Mouse (Mus musculus): ENCODE data around the gene B3galnt2. TPM values are rescaled to one million over a fixed set of nuclear protein-coding genes. Genes with fewer than 3 reads are reported as not detected.
"Not testable (repeated sequence)": the region's sequence is repeated elsewhere in the genome, so short reads cannot be mapped to it uniquely, and the experiment has no call there.

B3galnt2 gene
- polyA plus RNA-seq, 1 experiment from 2014 or later: 23.4 TPM

DNA sequence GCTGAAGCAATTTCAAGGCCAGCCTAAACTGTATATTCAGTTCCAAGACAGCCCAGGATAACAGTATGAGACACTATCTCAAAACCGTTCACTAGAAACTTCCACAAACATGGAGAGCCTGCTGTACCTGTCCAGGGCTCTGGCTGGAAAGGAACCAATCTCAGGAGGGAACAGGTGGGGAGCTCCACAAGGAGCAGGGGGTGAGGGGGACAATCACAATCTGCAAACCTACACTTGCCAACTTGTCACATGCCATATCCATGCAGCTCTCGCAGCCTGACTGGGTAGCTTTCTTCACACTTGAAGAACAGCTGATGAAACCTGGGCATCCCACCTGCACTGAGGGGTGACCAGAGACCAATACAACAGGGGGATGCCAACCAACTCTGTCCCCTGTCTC, 59.7 kb downstream of the B3galnt2 start:
- 98% methylated on average over 2 of the region's 2 CpGs for WGBS
- Histone ChIP-seq H3K27ac (no peak overlapping the region), H3K4me2 (no peak overlapping the region), H3K9ac (no peak overlapping the region), H3K4me3 (no peak overlapping the region), H3K4me1 (no peaks in the 10 kb centered on the region), H3K9me3 (no peaks in the 10 kb centered on the region), H3K27me3 (replicated peaks) (no peaks in the 10 kb centered on the region), H3K36me3 (replicated peaks) (peaks cover 15% of the 10 kb centered on the region; the same call in 1 of the 2 replicates)
- no peak for ATAC-seq (replicated peaks)

DNA sequence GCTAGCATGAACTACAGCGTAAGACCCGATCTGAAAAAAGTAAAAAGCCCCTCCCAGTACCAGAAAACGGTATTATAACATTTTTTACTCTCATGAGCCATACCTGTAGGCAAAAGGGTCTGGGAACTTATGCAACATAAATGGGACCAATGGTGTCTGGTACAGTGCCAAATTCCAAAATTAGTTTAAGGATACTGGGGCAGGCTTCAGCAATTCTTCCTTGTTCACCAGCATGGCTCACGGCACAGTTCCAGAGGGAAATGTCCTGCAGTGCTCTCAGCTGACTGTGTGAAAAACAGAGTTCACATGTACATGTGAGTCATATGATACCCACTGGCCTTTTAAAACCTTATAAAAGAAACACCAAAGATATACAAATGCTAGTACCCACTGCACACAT, 60.3 kb downstream of the B3galnt2 start:
- ATAC-seq (replicated peaks): no peak
- H3K27me3 ChIP-seq (replicated peaks): no peaks in the 10 kb centered on the region
- peaks cover 18% of the 10 kb centered on the region; the same call in 1 of the 2 replicates for H3K36me3 ChIP-seq (replicated peaks)
- H3K9me3 ChIP-seq: no peaks in the 10 kb centered on the region
- no peak overlapping the region for H3K9ac ChIP-seq
- 95% methylated on average over 4 of the region's 4 CpGs for WGBS
- H3K27ac ChIP-seq: no peak overlapping the region
- no peak overlapping the region for H3K4me3 ChIP-seq
- no peak overlapping the region for H3K4me2 ChIP-seq
- no peaks in the 10 kb centered on the region for H3K4me1 ChIP-seq

DNA sequence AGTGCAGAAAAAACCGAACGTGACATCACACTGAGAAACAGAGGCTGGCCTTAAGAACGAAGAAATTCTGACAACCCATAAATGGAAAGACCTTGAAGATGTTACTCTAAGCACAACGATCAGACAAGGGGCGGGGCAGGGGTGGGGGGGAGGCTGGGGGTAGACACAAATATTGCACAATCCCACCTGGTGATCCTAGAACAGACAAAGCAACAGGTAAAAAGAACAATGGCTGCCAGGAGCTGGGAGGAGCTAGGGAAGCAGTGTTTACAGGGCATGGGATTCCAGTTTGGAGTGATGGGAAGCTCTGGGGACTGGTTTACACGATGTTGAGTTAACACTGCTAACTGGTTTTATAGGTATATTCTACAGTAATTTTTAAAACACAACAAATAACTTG, 61.3 kb downstream of the B3galnt2 start:
- no peak overlapping the region for H3K4me2 ChIP-seq
- no peak overlapping the region for H3K27ac ChIP-seq
- H3K36me3 ChIP-seq (replicated peaks): peaks cover 21% of the 10 kb centered on the region; the same call in 1 of the 2 replicates
- no peak overlapping the region for H3K9ac ChIP-seq
- H3K9me3 ChIP-seq: no peaks in the 10 kb centered on the region
- no peak overlapping the region for H3K4me3 ChIP-seq
- no peaks in the 10 kb centered on the region for H3K27me3 ChIP-seq (replicated peaks)
- no peaks in the 10 kb centered on the region for H3K4me1 ChIP-seq
- no peak for ATAC-seq (replicated peaks)
- WGBS: 94% methylated on average over 6 of the region's 6 CpGs

DNA sequence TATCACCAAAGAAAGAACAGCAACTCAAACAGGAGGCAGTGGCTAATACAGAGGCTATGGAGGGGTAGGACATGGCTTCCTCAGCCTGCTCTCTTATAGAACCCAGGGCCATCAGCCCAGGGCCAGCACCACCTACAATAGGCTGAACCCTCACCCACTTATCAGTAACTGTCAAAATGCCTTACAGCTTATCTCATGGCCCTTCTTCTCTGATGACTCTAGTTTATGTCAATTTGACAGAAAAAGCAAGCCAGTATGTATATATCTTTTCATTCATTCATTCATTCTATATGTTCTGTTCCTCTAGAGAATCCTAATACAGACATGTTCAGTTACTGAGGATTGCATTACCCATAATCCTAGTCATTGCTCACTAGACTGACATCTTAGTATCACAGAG, 64.0 kb downstream of the B3galnt2 start:
- H3K4me2 ChIP-seq: no peak overlapping the region
- H3K9me3 ChIP-seq: no peaks in the 10 kb centered on the region
- ATAC-seq (replicated peaks): no peak
- no peaks in the 10 kb centered on the region for H3K4me1 ChIP-seq
- no peak overlapping the region for H3K27ac ChIP-seq
- no peak overlapping the region for H3K4me3 ChIP-seq
- peaks cover 21% of the 10 kb centered on the region; the same call in 1 of the 2 replicates for H3K36me3 ChIP-seq (replicated peaks)
- no peaks in the 10 kb centered on the region for H3K27me3 ChIP-seq (replicated peaks)
- H3K9ac ChIP-seq: no peak overlapping the region

DNA sequence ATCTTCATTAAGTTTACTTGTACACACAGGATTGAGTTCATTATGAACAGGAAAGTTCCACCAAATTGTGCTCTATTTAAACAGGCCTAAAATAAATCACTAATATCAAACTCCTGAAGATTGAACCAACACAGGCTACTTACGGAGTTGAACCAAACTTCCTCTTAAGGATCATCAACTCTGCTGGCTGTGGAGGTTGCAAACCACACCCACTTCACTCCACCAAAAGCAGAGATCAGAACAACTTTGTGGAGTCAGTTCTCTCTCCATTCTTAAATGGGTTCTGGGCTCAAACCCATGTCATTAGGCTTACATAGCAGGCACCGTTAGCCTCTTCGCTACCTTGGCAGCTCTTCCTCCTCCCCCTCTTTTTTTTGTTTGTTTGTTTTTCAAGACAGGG, 64.6 kb downstream of the B3galnt2 start:
- no peak for ATAC-seq (replicated peaks)
- 94% methylated on average over 3 of the region's 3 CpGs for WGBS
- Histone ChIP-seq H3K36me3 (replicated peaks) (peaks cover 21% of the 10 kb centered on the region; the same call in 1 of the 2 replicates), H3K4me2 (no peak overlapping the region), H3K4me3 (no peak overlapping the region), H3K27ac (no peak overlapping the region), H3K9ac (no peak overlapping the region), H3K4me1 (no peaks in the 10 kb centered on the region), H3K27me3 (replicated peaks) (no peaks in the 10 kb centered on the region), H3K9me3 (no peaks in the 10 kb centered on the region)

DNA sequence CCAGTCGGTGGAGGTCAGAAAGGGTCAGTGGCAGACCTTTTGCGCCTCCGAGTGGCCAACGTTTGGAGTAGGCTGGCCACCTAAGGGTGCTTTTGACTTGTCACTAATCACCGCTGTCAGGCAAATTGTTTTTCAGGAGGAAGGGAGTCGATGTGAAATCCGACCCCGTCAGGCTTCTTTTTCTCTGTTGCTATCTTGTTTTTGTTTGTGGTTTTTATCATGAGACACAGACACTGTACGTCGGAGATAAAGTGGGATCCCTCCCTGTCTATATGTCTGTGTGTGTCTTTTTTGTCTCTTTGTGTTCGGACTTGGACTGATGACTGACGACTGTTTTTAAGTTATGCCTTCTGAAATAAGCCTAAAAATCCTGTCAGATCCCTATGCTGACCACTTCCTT, 67.1 kb downstream of the B3galnt2 start:
- not testable (repeated sequence) for H3K4me1 ChIP-seq; H3K9me3 ChIP-seq; H3K9ac ChIP-seq; H3K27me3 ChIP-seq (replicated peaks); H3K4me2 ChIP-seq; H3K4me3 ChIP-seq; H3K27ac ChIP-seq; ATAC-seq (replicated peaks)
- H3K36me3 ChIP-seq (replicated peaks): peaks cover 26% of the 10 kb centered on the region; the same call in 1 of the 2 replicates
- WGBS: 87% methylated on average over 8 of the region's 12 CpGs

DNA sequence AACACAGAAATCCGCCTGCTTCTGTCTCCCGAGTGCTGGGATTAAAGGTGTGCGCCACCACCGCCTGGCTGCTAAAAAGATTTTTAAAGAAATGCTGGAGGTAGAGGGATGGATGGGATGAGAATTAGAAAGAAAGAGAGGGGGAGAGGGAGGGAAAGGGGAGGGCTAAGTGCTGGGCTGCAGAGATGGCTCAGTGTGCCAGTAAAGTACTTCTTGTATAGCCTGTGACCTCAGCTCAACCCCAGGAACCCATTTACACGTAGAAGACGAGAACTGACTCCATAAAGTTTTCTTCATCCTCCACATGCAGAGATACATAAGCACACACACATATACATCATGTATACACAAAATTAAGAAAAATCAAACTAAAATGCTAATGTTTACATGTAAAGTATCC, 71.3 kb downstream of the B3galnt2 start:
- WGBS: 90% methylated on average over 6 of the region's 6 CpGs
- no peak overlapping the region for H3K4me3 ChIP-seq
- H3K9ac ChIP-seq: no peak overlapping the region
- H3K27me3 ChIP-seq (replicated peaks): no peaks in the 10 kb centered on the region
- H3K4me1 ChIP-seq: no peaks in the 10 kb centered on the region
- H3K4me2 ChIP-seq: no peak overlapping the region
- peaks cover 14% of the 10 kb centered on the region for H3K36me3 ChIP-seq (replicated peaks)
- no peaks in the 10 kb centered on the region for H3K9me3 ChIP-seq
- ATAC-seq (replicated peaks): no peak
- H3K27ac ChIP-seq: no peak overlapping the region

DNA sequence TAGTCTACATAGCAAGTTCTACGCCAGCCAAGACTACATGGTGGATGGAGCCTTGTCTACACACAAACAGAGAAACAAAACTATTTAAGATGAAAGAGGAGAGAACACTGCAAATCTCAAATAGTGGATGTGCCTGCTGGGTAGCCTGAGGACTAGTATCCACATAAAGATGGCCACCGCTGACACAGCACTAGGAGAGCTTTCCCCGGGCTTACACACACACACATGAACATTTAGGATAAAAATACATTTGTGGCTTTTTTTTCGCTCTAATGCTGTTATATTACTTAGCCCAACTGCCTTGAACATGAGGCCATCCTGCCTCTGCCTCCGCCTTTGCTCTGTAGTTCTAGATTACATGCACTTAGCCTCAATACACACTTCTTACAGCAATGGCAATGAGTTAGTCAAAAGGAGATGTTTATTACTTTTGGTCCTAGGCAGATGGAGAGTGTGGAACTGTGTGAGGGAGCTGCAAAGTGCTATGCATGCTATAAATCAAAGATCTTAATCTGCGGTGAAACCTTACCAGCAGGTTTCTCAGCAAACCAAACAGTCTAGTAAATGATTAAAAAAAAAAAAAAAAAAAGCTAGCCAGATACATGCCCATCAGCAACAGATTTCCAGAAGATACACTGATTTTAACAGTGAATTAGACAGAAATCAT, 72.0 kb downstream of the B3galnt2 start:
- Histone ChIP-seq H3K4me1 (no peaks in the 10 kb centered on the region), H3K27me3 (replicated peaks) (no peaks in the 10 kb centered on the region), H3K9ac (no peak overlapping the region), H3K9me3 (no peaks in the 10 kb centered on the region), H3K4me2 (no peak overlapping the region), H3K27ac (no peak overlapping the region), H3K36me3 (replicated peaks) (peaks cover 14% of the 10 kb centered on the region), H3K4me3 (no peak overlapping the region)
- 96% methylated on average over 6 of the region's 6 CpGs for WGBS
- ATAC-seq (replicated peaks): no peak

DNA sequence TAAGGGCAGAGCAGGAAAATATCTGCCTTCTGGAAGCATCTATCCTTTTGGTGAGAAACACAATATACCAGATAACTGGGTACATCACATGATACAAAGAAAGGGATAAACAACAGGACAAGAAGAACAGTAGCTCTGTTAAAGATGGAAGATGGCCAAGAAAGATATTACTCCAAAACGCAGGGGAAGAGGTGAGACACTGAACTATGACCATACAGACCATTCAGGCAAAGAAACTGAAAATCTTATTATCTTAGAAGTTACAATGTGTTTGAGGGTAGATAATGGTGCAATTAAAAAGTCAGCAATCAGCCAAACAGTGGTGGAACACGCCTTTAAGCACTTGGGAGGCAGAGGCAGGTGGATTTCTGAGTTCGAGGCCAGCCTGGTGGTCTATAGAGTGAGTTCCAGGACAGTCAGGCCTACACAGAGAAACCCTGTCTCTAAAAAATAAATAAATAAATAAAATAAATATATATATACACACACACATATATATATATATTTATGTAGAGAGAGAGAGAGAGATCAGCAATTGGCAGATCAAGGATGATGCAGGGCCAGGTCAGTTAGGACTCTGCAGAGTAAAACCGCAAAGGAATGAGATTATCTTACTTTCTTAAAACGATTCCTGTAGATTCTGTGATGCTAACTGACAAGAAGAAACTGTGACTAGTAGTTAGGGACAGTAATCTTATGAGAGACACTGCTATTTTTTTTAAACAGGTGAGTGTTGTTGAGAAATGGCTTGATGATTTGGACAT, 79.2 kb downstream of the B3galnt2 start:
- Histone ChIP-seq H3K4me2 (no peak overlapping the region), H3K36me3 (replicated peaks) (peaks cover 10% of the 10 kb centered on the region), H3K27ac (no peak overlapping the region), H3K27me3 (replicated peaks) (no peaks in the 10 kb centered on the region), H3K4me3 (no peak overlapping the region), H3K9me3 (no peaks in the 10 kb centered on the region), H3K4me1 (peaks cover 9% of the 10 kb centered on the region), H3K9ac (no peak overlapping the region)
- ATAC-seq (replicated peaks): no peak
- 93% methylated on average over 5 of the region's 5 CpGs for WGBS

DNA sequence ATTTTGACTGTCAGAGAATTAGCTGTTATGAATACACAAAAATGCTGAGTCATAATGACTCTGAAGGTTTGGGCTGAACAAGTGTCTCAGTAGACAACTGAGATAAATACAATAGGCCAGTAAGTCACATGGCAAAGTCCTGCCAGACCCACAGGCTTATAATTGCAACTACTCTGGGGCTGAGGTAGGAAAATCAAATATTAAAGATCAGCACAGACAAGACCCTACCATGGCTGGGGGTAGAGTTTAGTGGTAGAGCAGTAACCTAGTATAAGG, 79.7 kb downstream of the B3galnt2 start:
- Histone ChIP-seq H3K27ac (no peak overlapping the region), H3K27me3 (replicated peaks) (no peaks in the 10 kb centered on the region), H3K36me3 (replicated peaks) (peaks cover 8% of the 10 kb centered on the region; the same call in 1 of the 2 replicates), H3K9ac (no peak overlapping the region), H3K4me2 (no peak overlapping the region), H3K4me1 (peaks cover 12% of the 10 kb centered on the region), H3K4me3 (no peak overlapping the region), H3K9me3 (no peaks in the 10 kb centered on the region)
- ATAC-seq (replicated peaks): no peak

DNA sequence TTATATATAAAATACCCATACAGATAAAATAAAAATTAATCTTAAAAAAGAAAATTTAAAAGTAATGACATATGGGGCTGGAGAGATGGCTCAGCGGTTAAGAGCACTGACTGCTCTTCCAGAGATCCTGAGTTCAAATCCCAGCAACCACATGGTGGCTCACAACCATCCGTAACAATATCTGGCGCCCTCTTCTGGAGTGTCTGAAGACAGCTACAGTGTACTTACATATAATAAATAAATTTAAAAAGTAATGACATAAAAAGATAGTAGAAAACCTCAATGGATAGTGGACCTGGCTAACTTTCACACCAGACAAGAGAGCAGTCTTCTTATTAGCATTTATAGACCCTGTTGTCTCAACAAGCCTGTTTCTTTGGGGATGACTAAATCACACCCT, 81.1 kb downstream of the B3galnt2 start:
- not testable (repeated sequence) for H3K9me3 ChIP-seq; H3K4me2 ChIP-seq; H3K9ac ChIP-seq; H3K27me3 ChIP-seq (replicated peaks); H3K27ac ChIP-seq; H3K4me3 ChIP-seq; H3K36me3 ChIP-seq (replicated peaks); ATAC-seq (replicated peaks)
- 91% methylated on average over 3 of the region's 3 CpGs for WGBS
- H3K4me1 ChIP-seq: peaks cover 17% of the 10 kb centered on the region

DNA sequence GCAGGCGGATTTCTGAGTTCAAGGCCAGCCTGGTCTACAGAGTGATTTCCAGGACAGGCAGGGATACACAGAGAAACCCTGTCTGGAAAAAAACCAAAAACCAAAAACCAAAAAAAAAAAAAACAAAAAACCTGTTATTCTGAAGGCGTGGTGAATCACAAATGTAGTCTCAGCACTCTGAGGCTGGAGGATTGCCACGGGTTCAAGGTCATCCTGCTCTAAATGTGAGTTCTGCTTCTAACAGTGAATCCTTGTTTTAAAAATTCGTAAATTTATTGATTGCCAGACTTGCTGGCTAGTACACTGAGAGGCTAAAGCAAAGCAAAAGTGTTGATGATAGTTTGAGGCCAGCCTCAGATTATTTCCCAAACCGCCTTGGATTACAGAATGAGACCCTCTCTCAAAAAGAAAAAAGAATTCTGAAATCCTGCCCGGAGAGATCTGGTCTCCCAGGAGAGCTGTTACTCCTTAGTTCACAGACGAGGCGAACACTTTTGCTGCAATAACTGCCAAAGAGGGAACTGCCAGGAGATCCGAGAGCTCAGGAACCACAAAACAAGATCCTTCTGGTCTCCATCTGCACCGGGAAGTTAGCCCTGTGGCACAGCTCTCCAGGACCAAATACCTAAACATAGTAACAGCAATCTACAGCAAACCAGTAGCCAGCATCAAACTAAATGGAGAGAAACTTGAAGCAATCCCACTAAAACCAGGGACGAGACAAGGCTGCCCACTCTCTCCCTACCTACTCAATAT, 81.8 kb downstream of the B3galnt2 start:
- ATAC-seq (replicated peaks): no peak
- no peak overlapping the region for H3K4me2 ChIP-seq
- no peaks in the 10 kb centered on the region for H3K27me3 ChIP-seq (replicated peaks)
- no peak overlapping the region for H3K27ac ChIP-seq
- no peaks in the 10 kb centered on the region for H3K9me3 ChIP-seq
- 96% methylated on average over 11 of the region's 11 CpGs for WGBS
- no peak overlapping the region for H3K4me3 ChIP-seq
- H3K4me1 ChIP-seq: peaks cover 19% of the 10 kb centered on the region
- H3K36me3 ChIP-seq (replicated peaks): 0 out of 2 replicates have a peak, but pooled peaks cover 6% of the 10 kb centered on the region
- H3K9ac ChIP-seq: no peak overlapping the region

Data from midbrain, embryonic 15.5 days (tissue).